Mouse (Mus musculus) olfactory bulb, adult 2 months (tissue): Measurements from ENCODE around the gene Nisch. TPM values are rescaled to one million over a fixed set of nuclear protein-coding genes. Genes with fewer than 3 reads are reported as not detected.

ENCODE experiments used
- H3K27ac ChIP-seq: fragments of 200-500 bp; 2 replicates; pipeline ENCODE4 v1.5.1; 2012; ENCODE audit warnings: low read depth, low read length; ENCODE audit not compliant: insufficient read depth
- H3K4me1 ChIP-seq: fragments of 200-500 bp; 2 replicates; pipeline ENCODE4 v1.6.1; 2012; ENCODE audit warnings: low read length; ENCODE audit not compliant: control insufficient read depth, insufficient read depth
- H3K4me3 ChIP-seq: fragments of 200-500 bp; 2 replicates; pipeline ENCODE4 v1.5.1; 2012; ENCODE audit warnings: mild to moderate bottlenecking, low read depth, low read length, moderate library complexity; ENCODE audit not compliant: insufficient read depth
- CTCF ChIP-seq: fragments of 200-500 bp; IDR thresholded peaks from 2 replicates; pipeline ENCODE4 v1.5.1; 2012; ENCODE audit warnings: low read depth, mild to moderate bottlenecking, low read length, moderate library complexity; ENCODE audit not compliant: insufficient read depth
- POLR2A ChIP-seq: fragments of 200-500 bp; IDR thresholded peaks from 2 replicates; pipeline ENCODE4 v1.6.1; 2012; ENCODE audit warnings: mild to moderate bottlenecking, low read depth, low read length, moderate library complexity; ENCODE audit not compliant: insufficient read depth
- WGBS: fragments of 180-500 bp; shearing (Covaris S2); methylation state at CpG from one replicate; pipeline ENCODE4 v1.1.7; 2018; 5-methylcytosine and 5-hydroxymethylcytosine counted together
- polyA plus RNA-seq: library from polyadenylated mRNA; stranded (reverse); fragments of >200 nt; gene quantifications from 2 replicates; pipeline ENCODE4 v1.2.4, GENCODE M21; 2012; ENCODE audit warnings: low replicate concordance; ENCODE audit not compliant: missing spikeins, insufficient read depth, insufficient read length

Gene Nisch
- polyA plus RNA-seq, 1 experiment: 606 TPM

GRCm38 (mm10) chr14:31208084-31208483, 8.7 kb downstream of the Nisch start, which contains the start of gene Tnnc1:
TSS of gene Tnnc1 (plus strand) at chr14:31208312.
- H3K27ac ChIP-seq: peak within 1 kb of the TSS; percentile 94
- WGBS: 84% methylated on average over 2 of the region's 2 CpGs
- TF ChIP-seq POLR2A: no peak
- TF ChIP-seq CTCF: no peak
- peaks cover 14% of the 10 kb centered on the region for H3K4me1 ChIP-seq
- peak within 1 kb of the TSS; percentile 98 for H3K4me3 ChIP-seq

GRCm38 (mm10) chr14:31207070-31207830, 9.5 kb downstream of the Nisch start:
- WGBS: 69% methylated on average over 13 of the region's 13 CpGs
- Histone ChIP-seq H3K27ac (peak overlapping the region; percentile 94), H3K4me1 (peaks cover 14% of the 10 kb centered on the region), H3K4me3 (peak overlapping the region; percentile 98)
- no peak for TF ChIP-seq POLR2A
- no peak for TF ChIP-seq CTCF

GRCm38 (mm10) chr14:31206472-31206981, 10.2 kb downstream of the Nisch start:
- Histone ChIP-seq H3K4me3 (peak overlapping the region; percentile 98), H3K4me1 (peaks cover 14% of the 10 kb centered on the region), H3K27ac (peak overlapping the region; percentile 94)
- TF ChIP-seq POLR2A (peak; percentile 79), CTCF (no peak)
- WGBS: under 1% methylated on average over 46 of the region's 48 CpGs

- Histone ChIP-seq H3K4me1 (peaks cover 16% of the 10 kb centered on the region), H3K27ac (peak overlapping the region; percentile 91), H3K4me3 (peak overlapping the region; percentile 98)
- TF ChIP-seq POLR2A: no peak
- TF ChIP-seq CTCF: no peak
- under 1% methylated on average over 39 of the region's 39 CpGs for WGBS
These were observed 10.9 kb downstream of the Nisch start for GRCm38 (mm10) chr14:31205562-31206467.

GRCm38 (mm10) chr14:31205244-31205561, 11.5 kb downstream of the Nisch start:
- Histone ChIP-seq H3K27ac (peak overlapping the region; percentile 8; the same call in 1 of the 2 replicates), H3K4me1 (peaks cover 19% of the 10 kb centered on the region), H3K4me3 (peak overlapping the region; percentile 98)
- TF ChIP-seq CTCF (no peak), POLR2A (no peak)
- 9% methylated on average over 8 of the region's 8 CpGs for WGBS

- TF ChIP-seq CTCF (no peak), POLR2A (no peak)
- peak overlapping the region; percentile 8; the same call in 1 of the 2 replicates for H3K27ac ChIP-seq
- 58% methylated on average over 4 of the region's 4 CpGs for WGBS
- H3K4me3 ChIP-seq: no peak overlapping the region
- peaks cover 19% of the 10 kb centered on the region for H3K4me1 ChIP-seq
These were observed 11.9 kb downstream of the Nisch start for GRCm38 (mm10) chr14:31204844-31205243.

- TF ChIP-seq CTCF: no peak
- no peak for TF ChIP-seq POLR2A
- no peak overlapping the region for H3K27ac ChIP-seq
- H3K4me3 ChIP-seq: no peak overlapping the region
- H3K4me1 ChIP-seq: peaks cover 15% of the 10 kb centered on the region
- 75% methylated on average over 3 of the region's 3 CpGs for WGBS
These were observed 16.7 kb downstream of the Nisch start for GRCm38 (mm10) chr14:31200038-31200437.

- 91% methylated on average over 7 of the region's 7 CpGs for WGBS
These were observed 17.1 kb downstream of the Nisch start for GRCm38 (mm10) chr14:31199599-31199998.

More at GRCm38 (mm10) chr14:31199599-31199998, 17.1 kb downstream of the Nisch start:
- Histone ChIP-seq H3K4me3 (no peak overlapping the region), H3K27ac (no peak overlapping the region), H3K4me1 (peaks cover 16% of the 10 kb centered on the region)
- TF ChIP-seq POLR2A: no peak
